Mouse (Mus musculus): ENCODE data around the gene Lmo7. TPM values are rescaled to one million over a fixed set of nuclear protein-coding genes. Genes with fewer than 3 reads are reported as not detected.

Lmo7 gene
- polyA plus RNA-seq, 1 experiment from 2014 or later = 12.2 TPM

DNA sequence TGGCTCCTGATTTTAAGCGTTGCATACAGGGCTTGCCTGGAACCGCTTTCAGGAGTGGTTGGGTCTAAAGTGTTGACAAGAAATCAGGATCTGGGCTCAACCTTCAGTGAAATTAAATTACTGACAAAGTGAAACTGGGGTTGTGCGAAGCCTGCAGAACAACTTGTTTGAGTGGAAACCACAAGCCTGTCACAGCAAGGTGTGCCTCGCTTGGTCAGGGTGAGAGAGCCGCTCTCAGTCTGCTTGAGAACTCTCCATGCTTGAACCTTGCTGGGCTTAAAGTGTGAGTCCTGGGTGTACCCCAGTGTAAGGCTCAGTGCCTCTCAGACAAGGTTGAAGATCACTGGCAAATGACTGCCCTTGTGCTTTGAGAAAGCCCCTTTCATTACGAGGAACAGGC is 112.8 kb downstream of the Lmo7 start:
- H3K9ac ChIP-seq = no peak overlapping the region
- no peaks in the 10 kb centered on the region for H3K9me3 ChIP-seq (replicated peaks)

GRCm38 (mm10) chr14:101843443-101843842 is 113.7 kb downstream of the Lmo7 start:
- H3K27ac ChIP-seq = no peak overlapping the region
- peaks cover 21% of the 10 kb centered on the region for H3K4me1 ChIP-seq
- no peak overlapping the region for H3K4me3 ChIP-seq (replicated peaks)
- H3K9me3 ChIP-seq (replicated peaks) = no peaks in the 10 kb centered on the region
- no peaks in the 10 kb centered on the region for H3K36me3 ChIP-seq
- ATAC-seq (replicated peaks; ENCODE audit: low FRiP score) = no peak
- no peak overlapping the region for H3K4me2 ChIP-seq
- WGBS = 89% methylated on average over 17 of the region's 17 CpGs
- no peaks in the 10 kb centered on the region for H3K27me3 ChIP-seq
- no peak overlapping the region for H3K9ac ChIP-seq

More for the DNA sequence above, 112.8 kb downstream of the Lmo7 start:
- Histone ChIP-seq H3K27ac (no peak overlapping the region), H3K27me3 (no peaks in the 10 kb centered on the region), H3K4me1 (peaks cover 21% of the 10 kb centered on the region), H3K36me3 (no peaks in the 10 kb centered on the region), H3K4me2 (no peak overlapping the region; the same call in 1 of the 2 replicates), H3K4me3 (replicated peaks) (no peak overlapping the region)
- 86% methylated on average over 6 of the region's 6 CpGs for WGBS
- no peak for ATAC-seq (replicated peaks; ENCODE audit: low FRiP score)

- no peak overlapping the region for H3K4me3 ChIP-seq (replicated peaks)
- ATAC-seq (replicated peaks; ENCODE audit: low FRiP score) = no peak
- H3K9me3 ChIP-seq (replicated peaks) = no peaks in the 10 kb centered on the region
- H3K4me1 ChIP-seq = peaks cover 21% of the 10 kb centered on the region
- no peak overlapping the region for H3K9ac ChIP-seq
- H3K36me3 ChIP-seq = no peaks in the 10 kb centered on the region
- no peaks in the 10 kb centered on the region for H3K27me3 ChIP-seq
- WGBS = 59% methylated on average over 7 of the region's 7 CpGs
- H3K4me2 ChIP-seq = no peak overlapping the region
- no peak overlapping the region for H3K27ac ChIP-seq
Observed at GRCm38 (mm10) chr14:101844467-101844866, 114.7 kb downstream of the Lmo7 start.

DNA sequence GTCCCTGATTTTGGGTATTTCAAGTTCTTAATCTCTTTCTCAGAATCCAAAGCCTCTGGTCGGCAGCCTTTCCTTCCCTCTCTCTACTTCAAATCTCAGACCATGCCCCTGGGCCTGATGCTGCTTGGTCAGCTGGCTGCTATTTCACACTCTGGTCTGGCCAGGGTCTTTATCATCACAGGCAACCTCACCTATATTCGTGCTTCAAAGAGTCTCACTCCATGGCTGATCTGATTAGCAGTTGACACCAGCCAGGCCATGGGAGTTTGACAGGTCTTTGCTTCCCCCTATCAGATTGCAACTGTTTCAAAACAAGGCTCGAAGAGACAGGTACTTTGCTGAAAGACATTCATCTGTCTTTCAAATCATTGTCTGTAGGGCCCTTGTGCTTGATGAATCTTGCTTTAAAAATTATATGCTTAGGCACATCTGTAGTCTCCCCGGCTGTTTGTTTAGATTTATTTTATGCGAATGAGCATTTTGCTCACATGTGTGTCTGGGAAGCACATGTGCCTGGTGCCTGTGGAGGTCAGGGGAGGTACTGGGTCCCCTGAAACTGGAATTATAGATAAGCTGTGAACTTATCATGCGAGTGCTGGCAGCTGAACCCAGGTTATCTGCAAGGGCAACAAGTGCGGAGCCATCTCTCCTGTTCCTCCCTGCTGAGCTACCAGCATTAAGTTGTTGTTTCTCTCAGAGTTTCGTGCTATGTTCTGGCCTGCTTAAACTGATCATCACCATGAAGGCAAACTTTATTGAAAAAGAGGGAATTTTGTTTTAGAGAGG is 116.5 kb downstream of the Lmo7 start:
- Histone ChIP-seq H3K4me2 (no peak overlapping the region), H3K27ac (no peak overlapping the region), H3K9me3 (replicated peaks) (no peaks in the 10 kb centered on the region; the same call in 1 of the 2 replicates), H3K4me1 (peaks cover 8% of the 10 kb centered on the region; the same call in 1 of the 2 replicates), H3K4me3 (replicated peaks) (no peak overlapping the region), H3K9ac (no peak overlapping the region), H3K36me3 (no peaks in the 10 kb centered on the region), H3K27me3 (no peaks in the 10 kb centered on the region)
- no peak for ATAC-seq (replicated peaks; ENCODE audit: low FRiP score)
- WGBS = 66% methylated on average over 8 of the region's 8 CpGs

DNA sequence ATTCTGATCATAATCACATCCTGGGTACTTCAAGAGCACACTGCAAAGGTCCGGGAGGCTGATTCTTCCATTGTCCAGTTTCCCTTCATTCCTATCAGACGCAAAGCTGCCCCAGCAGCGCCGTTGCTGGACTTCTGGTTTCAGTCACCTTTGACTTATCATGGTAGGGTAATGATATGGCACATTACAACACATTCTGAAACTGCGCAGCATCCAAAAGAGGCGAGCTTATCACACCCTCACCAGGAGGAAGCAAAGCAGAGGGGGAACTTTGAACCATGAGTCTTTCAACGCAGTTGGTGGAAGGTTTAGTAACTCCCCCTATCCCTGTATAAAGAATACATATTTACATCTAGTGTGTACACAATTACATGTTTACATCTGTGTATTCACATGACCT is 117.8 kb downstream of the Lmo7 start:
- H3K9ac ChIP-seq = no peak overlapping the region
- H3K27ac ChIP-seq = no peak overlapping the region
- H3K4me1 ChIP-seq = peaks cover 10% of the 10 kb centered on the region
- no peak overlapping the region for H3K4me2 ChIP-seq
- no peaks in the 10 kb centered on the region for H3K27me3 ChIP-seq
- no peak overlapping the region for H3K4me3 ChIP-seq (replicated peaks)
- WGBS = 90% methylated on average over 7 of the region's 7 CpGs
- no peaks in the 10 kb centered on the region; the same call in 1 of the 2 replicates for H3K9me3 ChIP-seq (replicated peaks)
- no peaks in the 10 kb centered on the region for H3K36me3 ChIP-seq
- ATAC-seq (replicated peaks; ENCODE audit: low FRiP score) = no peak

- Histone ChIP-seq H3K4me3 (replicated peaks) (no peak overlapping the region), H3K9ac (no peak overlapping the region), H3K4me2 (no peak overlapping the region), H3K36me3 (no peaks in the 10 kb centered on the region), H3K4me1 (peaks cover 12% of the 10 kb centered on the region), H3K27ac (peak overlapping the region; percentile 49; the same call in 1 of the 2 replicates), H3K27me3 (no peaks in the 10 kb centered on the region), H3K9me3 (replicated peaks) (no peaks in the 10 kb centered on the region; the same call in 1 of the 2 replicates)
- peak; percentile 78 for ATAC-seq (replicated peaks; ENCODE audit: low FRiP score)
- WGBS = 66% methylated on average over 6 of the region's 6 CpGs
Observed at GRCm38 (mm10) chr14:101852584-101853195, 122.9 kb downstream of the Lmo7 start.

DNA sequence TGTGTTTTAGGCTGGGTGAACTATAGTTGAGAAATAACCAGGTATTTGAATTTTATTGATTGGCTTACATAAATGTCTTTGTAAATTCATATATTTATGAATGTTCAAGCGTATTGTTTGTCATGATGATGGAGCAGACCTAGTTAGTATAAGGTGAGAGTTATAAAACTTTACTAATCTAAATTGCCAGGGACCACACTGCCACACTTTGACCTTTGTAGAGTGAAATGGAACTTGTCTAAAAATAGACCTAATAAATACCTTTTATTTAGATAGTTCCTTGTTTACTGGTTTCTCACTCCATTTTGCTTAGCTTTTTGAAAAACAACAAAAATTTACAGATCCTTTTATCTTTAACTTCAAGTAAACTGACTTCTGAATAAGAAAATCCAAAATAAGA is 123.5 kb downstream of the Lmo7 start:
- 88% methylated on average over 1 of the region's 1 CpGs for WGBS
- H3K27me3 ChIP-seq = no peaks in the 10 kb centered on the region
- H3K27ac ChIP-seq = no peak overlapping the region
- H3K36me3 ChIP-seq = no peaks in the 10 kb centered on the region
- ATAC-seq (replicated peaks; ENCODE audit: low FRiP score) = no peak
- no peak overlapping the region for H3K4me2 ChIP-seq
- peaks cover 12% of the 10 kb centered on the region for H3K4me1 ChIP-seq
- H3K9ac ChIP-seq = no peak overlapping the region
- H3K4me3 ChIP-seq (replicated peaks) = no peak overlapping the region
- H3K9me3 ChIP-seq (replicated peaks) = no peaks in the 10 kb centered on the region; the same call in 1 of the 2 replicates

GRCm38 (mm10) chr14:101853722-101854121 is 124.0 kb downstream of the Lmo7 start:
- no peak overlapping the region for H3K4me2 ChIP-seq
- ATAC-seq (replicated peaks; ENCODE audit: low FRiP score) = peak; percentile 75
- no peaks in the 10 kb centered on the region for H3K27me3 ChIP-seq
- H3K27ac ChIP-seq = no peak overlapping the region
- H3K36me3 ChIP-seq = no peaks in the 10 kb centered on the region
- H3K9ac ChIP-seq = no peak overlapping the region
- no peak overlapping the region for H3K4me3 ChIP-seq (replicated peaks)
- 49% methylated on average over 4 of the region's 4 CpGs for WGBS
- no peaks in the 10 kb centered on the region; the same call in 1 of the 2 replicates for H3K9me3 ChIP-seq (replicated peaks)
- peaks cover 12% of the 10 kb centered on the region for H3K4me1 ChIP-seq

- no peak for ATAC-seq (replicated peaks; ENCODE audit: low FRiP score)
- Histone ChIP-seq H3K27ac (no peak overlapping the region), H3K9me3 (replicated peaks) (no peaks in the 10 kb centered on the region; the same call in 1 of the 2 replicates), H3K4me2 (no peak overlapping the region), H3K27me3 (no peaks in the 10 kb centered on the region), H3K4me1 (peaks cover 13% of the 10 kb centered on the region), H3K36me3 (no peaks in the 10 kb centered on the region), H3K4me3 (replicated peaks) (no peak overlapping the region), H3K9ac (no peak overlapping the region)
- 77% methylated on average over 3 of the region's 3 CpGs for WGBS
Observed at GRCm38 (mm10) chr14:101854226-101854625, 124.5 kb downstream of the Lmo7 start.

DNA sequence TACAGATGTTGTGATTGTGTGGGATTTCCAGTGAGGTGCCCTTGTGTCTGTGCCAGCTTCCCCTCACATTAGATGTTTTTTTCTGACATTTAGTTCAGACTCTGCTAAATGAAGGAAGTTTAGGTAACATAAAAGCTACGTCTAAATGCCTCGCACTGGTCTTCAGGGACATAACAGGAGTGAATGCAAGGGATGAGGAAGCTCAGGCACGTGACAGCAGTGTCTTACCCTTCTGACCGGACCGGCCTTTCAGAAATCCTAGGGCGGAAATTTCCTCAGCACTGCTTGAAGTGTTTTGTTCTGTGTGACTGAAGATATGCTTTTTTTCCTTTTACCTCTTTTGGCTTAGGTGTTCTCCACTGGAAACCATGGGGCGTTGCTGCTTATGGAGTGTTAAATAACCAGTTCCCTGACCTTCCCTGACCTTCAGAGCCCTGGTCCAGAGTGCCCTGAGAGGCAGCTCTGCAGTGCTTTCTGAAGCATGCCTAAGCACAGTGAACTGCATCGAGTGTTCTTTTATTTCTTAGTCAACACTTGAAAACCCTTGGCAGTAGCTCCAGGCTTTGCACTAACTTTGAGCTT is 129.6 kb downstream of the Lmo7 start:
- no peak overlapping the region for H3K4me3 ChIP-seq (replicated peaks)
- H3K9ac ChIP-seq = no peak overlapping the region
- 35% methylated on average over 8 of the region's 8 CpGs for WGBS
- H3K27ac ChIP-seq = peak overlapping the region; percentile 79
- H3K27me3 ChIP-seq = no peaks in the 10 kb centered on the region
- peaks cover 12% of the 10 kb centered on the region; the same call in 1 of the 2 replicates for H3K4me1 ChIP-seq
- no peaks in the 10 kb centered on the region for H3K9me3 ChIP-seq (replicated peaks)
- no peak overlapping the region for H3K4me2 ChIP-seq
- no peaks in the 10 kb centered on the region for H3K36me3 ChIP-seq
- peak; percentile 95 for ATAC-seq (replicated peaks; ENCODE audit: low FRiP score)

- peaks cover 12% of the 10 kb centered on the region; the same call in 1 of the 2 replicates for H3K4me1 ChIP-seq
- H3K27me3 ChIP-seq = no peaks in the 10 kb centered on the region
- 78% methylated on average over 3 of the region's 3 CpGs for WGBS
- no peak for ATAC-seq (replicated peaks; ENCODE audit: low FRiP score)
- H3K27ac ChIP-seq = no peak overlapping the region
- H3K9ac ChIP-seq = no peak overlapping the region
- H3K36me3 ChIP-seq = no peaks in the 10 kb centered on the region
- H3K4me3 ChIP-seq (replicated peaks) = no peak overlapping the region
- H3K9me3 ChIP-seq (replicated peaks) = no peaks in the 10 kb centered on the region
- no peak overlapping the region for H3K4me2 ChIP-seq
Observed at GRCm38 (mm10) chr14:101862088-101862487, 132.3 kb downstream of the Lmo7 start.

GRCm38 (mm10) chr14:101867071-101867733 is 137.4 kb downstream of the Lmo7 start:
- no peak for ATAC-seq (replicated peaks; ENCODE audit: low FRiP score)
- no peaks in the 10 kb centered on the region for H3K36me3 ChIP-seq
- H3K9ac ChIP-seq = no peak overlapping the region
- H3K9me3 ChIP-seq (replicated peaks) = no peaks in the 10 kb centered on the region
- H3K4me3 ChIP-seq (replicated peaks) = no peak overlapping the region
- H3K4me1 ChIP-seq = peaks cover 18% of the 10 kb centered on the region
- no peak overlapping the region for H3K4me2 ChIP-seq
- no peak overlapping the region for H3K27ac ChIP-seq
- WGBS = 62% methylated on average over 10 of the region's 10 CpGs
- H3K27me3 ChIP-seq = no peaks in the 10 kb centered on the region

Measured in kidney, embryonic 15.5 days (tissue).